Mouse (Mus musculus) Patski (cell line): ENCODE results near the gene Usp36. TPM values are rescaled to one million over a fixed set of nuclear protein-coding genes. Genes with fewer than 3 reads are reported as not detected.
"Not testable (repeated sequence)": the region's sequence is repeated elsewhere in the genome, so short reads cannot be mapped to it uniquely, and the experiment has no call there.

Experiments
- ATAC-seq: fragments of 100-300 bp; one replicate; pipeline ENCODE4 v1.8.0; 2021
- CTCF ChIA-PET: fragments of 350-600 bp; sonication (Branson Sonifier 250); formaldehyde crosslinking; loops from one replicate; lab custom pipeline; 2022; ENCODE audit warnings: inconsistent platforms; lab: Charles Lee
- POLR2A ChIA-PET: fragments of 350-600 bp; sonication (Branson Sonifier 250); formaldehyde crosslinking; loops from one replicate; lab custom pipeline; 2022; ENCODE audit warnings: antibody characterized with exemption, inconsistent platforms; lab: Charles Lee
- DNase-seq: peaks from one replicate; pipeline ENCODE4 v3.0.0-alpha.2; 2011; ENCODE audit warnings: low read depth, low spot score
- H3K27me3 ChIP-seq: fragments of 371-371 bp; one replicate; pipeline ENCODE4 v1.5.1; 2021
- CTCF ChIP-seq: fragments of 100-300 bp; IDR thresholded peaks from one replicate; pipeline ENCODE4 v1.5.1; 2021
- in situ Hi-C: fragments of 300-500 bp; cut with MboI; formaldehyde crosslinking; loops from 3 replicates; pipeline ENCODE4 v1.11.1; 2018; ENCODE audit warnings: low pct_unique_long_range_greater_than_20kb, mixed read lengths
- polyA plus RNA-seq: library from polyadenylated mRNA; unstranded; gene quantifications from one replicate; pipeline ENCODE4 v1.2.3, GENCODE M21; 2021

The Usp36 gene
- polyA plus RNA-seq, 1 experiment from 2014 or later = 26.0 TPM

DNA sequence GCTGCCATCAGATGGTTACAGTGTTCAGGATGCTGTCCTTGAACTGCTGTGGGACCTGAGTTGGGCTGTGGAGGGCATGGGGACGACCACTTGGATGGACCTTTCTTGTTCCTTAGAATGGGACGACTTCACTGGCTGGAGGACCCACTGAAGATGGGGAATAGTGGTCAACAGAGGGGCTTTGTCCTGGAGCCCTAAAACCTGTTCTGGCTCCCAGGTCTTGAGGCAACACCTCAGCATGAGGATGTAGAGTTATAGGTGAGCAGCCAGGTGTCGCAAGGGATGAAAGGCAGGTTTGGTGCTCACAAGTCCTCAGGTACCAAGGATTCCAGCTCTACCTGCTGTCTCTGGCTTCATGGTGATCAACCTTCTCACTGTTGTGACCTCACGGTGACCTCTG lies 36.4 kb upstream of the Usp36 start:
- ATAC-seq = no peak
- H3K27me3 ChIP-seq = no peaks in the 10 kb centered on the region
- POLR2A ChIA-PET = interaction anchor here (0.7 kb wide), 1 partner anchor 93 kb away, joined by 3 read pairs; no protein-coding TSS in a partner anchor
- in situ Hi-C loops = no loop called here
- CTCF ChIA-PET = interaction anchor here (1.7 kb wide), 1 partner anchor 10 kb away, joined by 4 read pairs; no protein-coding TSS in a partner anchor
- no peak for DNase-seq
- no peak for TF ChIP-seq CTCF

GRCm38 (mm10) chr11:118324541-118324940 lies 34.5 kb upstream of the Usp36 start:
- ChIA-PET CTCF (interaction anchor here (1.1 kb wide), 1 partner anchor 77 kb away, joined by 3 read pairs; the partner anchor contains the start of gene Lgals3bp), POLR2A (no interaction called here)
- in situ Hi-C loops = loop anchor here (5.0 to 25.0 kb wide), 2 partner anchors 43 to 413 kb away; no protein-coding TSS in a partner anchor
- TF ChIP-seq CTCF = no peak
- DNase-seq (no peak), ATAC-seq (no peak)
- H3K27me3 ChIP-seq = no peaks in the 10 kb centered on the region

- no peak for ATAC-seq
- TF ChIP-seq CTCF = no peak
- POLR2A ChIA-PET = no interaction called here
- no peak for DNase-seq
- CTCF ChIA-PET = no interaction called here
- in situ Hi-C loops = loop anchor here (5.0 to 25.0 kb wide), 2 partner anchors 43 to 413 kb away; no protein-coding TSS in a partner anchor
- H3K27me3 ChIP-seq = no peaks in the 10 kb centered on the region
Observed at GRCm38 (mm10) chr11:118323974-118324373, 33.9 kb upstream of the Usp36 start.

- DNase-seq (no peak), ATAC-seq (no peak)
- ChIA-PET POLR2A (interaction anchor here (0.6 to 1.5 kb wide), 3 partner anchors 15 to 1861 kb away, joined by 4 read pairs; no protein-coding TSS in a partner anchor), CTCF (interaction anchor here (0.8 to 1.3 kb wide), 2 partner anchors 43 to 57 kb away, joined by 3 to 5 read pairs; no protein-coding TSS in a partner anchor)
- in situ Hi-C loops = loop anchor here (5.0 to 25.0 kb wide), 2 partner anchors 45 to 415 kb away; no protein-coding TSS in a partner anchor
- no peaks in the 10 kb centered on the region for H3K27me3 ChIP-seq
- no peak for TF ChIP-seq CTCF
Observed at GRCm38 (mm10) chr11:118322647-118323046, 32.6 kb upstream of the Usp36 start.

DNA sequence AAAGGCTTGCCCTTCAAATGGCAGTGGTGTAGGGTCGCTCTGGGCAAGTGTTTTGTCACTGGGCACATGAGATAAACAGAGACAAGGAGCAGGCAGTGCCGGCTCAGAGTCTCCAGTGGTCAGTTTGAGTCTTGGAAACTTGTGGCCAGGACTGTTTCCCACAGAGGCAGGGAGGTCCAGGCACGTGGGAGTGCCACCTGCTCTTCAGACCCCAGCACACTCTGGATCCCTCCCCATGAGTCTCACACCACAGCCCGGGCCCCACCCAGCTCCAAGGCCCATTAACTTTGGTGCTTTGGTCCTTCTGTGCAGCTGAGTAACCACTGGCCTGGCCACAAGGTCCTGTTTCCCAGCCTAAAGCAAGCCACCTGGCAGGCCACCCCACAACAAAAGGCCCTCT lies 31.9 kb upstream of the Usp36 start:
- DNase-seq = peak; percentile 71
- TF ChIP-seq CTCF = no peak
- CTCF ChIA-PET = interaction anchor here (1.3 kb wide), 1 partner anchor 44 kb away, joined by 5 read pairs; no protein-coding TSS in a partner anchor
- POLR2A ChIA-PET = interaction anchor here (1.3 to 1.5 kb wide), 2 partner anchors 15 to 58 kb away, joined by 4 read pairs; no protein-coding TSS in a partner anchor
- H3K27me3 ChIP-seq = no peaks in the 10 kb centered on the region
- peak; percentile 67 for ATAC-seq
- in situ Hi-C loops = loop anchor here (5.0 to 25.0 kb wide), 2 partner anchors 45 to 415 kb away; no protein-coding TSS in a partner anchor

- no peaks in the 10 kb centered on the region for H3K27me3 ChIP-seq
- no peak for TF ChIP-seq CTCF
- in situ Hi-C loops = loop anchor here (5.0 to 25.0 kb wide), 2 partner anchors 46 to 416 kb away; no protein-coding TSS in a partner anchor
- DNase-seq (no peak), ATAC-seq (no peak)
- ChIA-PET POLR2A (interaction anchor here (1.3 kb wide), 1 partner anchor 16 kb away, joined by 4 read pairs; no protein-coding TSS in a partner anchor), CTCF (interaction anchor here (1.3 kb wide), 1 partner anchor 44 kb away, joined by 5 read pairs; no protein-coding TSS in a partner anchor)
Observed at GRCm38 (mm10) chr11:118321500-118321899, 31.5 kb upstream of the Usp36 start.

GRCm38 (mm10) chr11:118318678-118319077 lies 28.6 kb upstream of the Usp36 start:
- in situ Hi-C loops = loop anchor here (25.0 kb wide), 1 partner anchor 419 kb away; no protein-coding TSS in a partner anchor
- no peak for TF ChIP-seq CTCF
- no peak for DNase-seq
- H3K27me3 ChIP-seq = no peaks in the 10 kb centered on the region
- POLR2A ChIA-PET = interaction anchor here (0.5 kb wide), 1 partner anchor 84 kb away, joined by 3 read pairs; no protein-coding TSS in a partner anchor
- CTCF ChIA-PET = interaction anchor here (0.7 to 1.8 kb wide), 5 partner anchors 13 to 61 kb away, joined by 3 to 5 read pairs (median 3); no protein-coding TSS in a partner anchor
- ATAC-seq = no peak

DNA sequence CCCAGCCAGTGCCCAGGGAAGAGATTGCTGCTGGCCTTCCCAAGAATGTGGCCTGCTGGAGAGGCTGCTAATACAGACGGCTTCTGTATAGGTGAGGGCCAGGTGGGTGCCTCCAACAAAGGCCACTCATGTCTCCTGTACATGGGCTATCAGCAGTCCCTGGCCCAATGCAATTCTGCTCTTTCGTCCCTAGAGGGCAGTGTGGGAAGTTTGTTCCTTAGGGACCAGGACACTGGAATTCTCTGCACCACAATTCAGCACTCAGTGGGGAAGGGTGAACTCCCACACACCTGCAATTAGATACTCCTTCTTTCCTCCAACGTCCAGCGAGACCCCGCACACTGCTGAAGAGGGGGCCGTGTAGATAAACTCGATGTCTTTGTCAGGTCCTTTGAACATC lies 27.1 kb upstream of the Usp36 start:
- ATAC-seq (no peak), DNase-seq (no peak)
- ChIA-PET CTCF (interaction anchor here (1.0 kb wide), 1 partner anchor 48 kb away, joined by 3 read pairs; no protein-coding TSS in a partner anchor), POLR2A (interaction anchor here (1.6 kb wide), 1 partner anchor 37 kb away, joined by 3 read pairs; no protein-coding TSS in a partner anchor)
- in situ Hi-C loops = loop anchor here (25.0 kb wide), 1 partner anchor 420 kb away; no protein-coding TSS in a partner anchor
- H3K27me3 ChIP-seq = no peaks in the 10 kb centered on the region
- peak; percentile 88 for TF ChIP-seq CTCF

- ChIA-PET POLR2A (interaction anchor here (1.6 kb wide), 1 partner anchor 38 kb away, joined by 3 read pairs; no protein-coding TSS in a partner anchor), CTCF (interaction anchor here (1.0 kb wide), 1 partner anchor 49 kb away, joined by 3 read pairs; no protein-coding TSS in a partner anchor)
- ATAC-seq (no peak), DNase-seq (no peak)
- H3K27me3 ChIP-seq = no peaks in the 10 kb centered on the region
- TF ChIP-seq CTCF = no peak
- in situ Hi-C loops = loop anchor here (25.0 kb wide), 1 partner anchor 421 kb away; no protein-coding TSS in a partner anchor
Observed at GRCm38 (mm10) chr11:118316231-118316806, 26.3 kb upstream of the Usp36 start.

DNA sequence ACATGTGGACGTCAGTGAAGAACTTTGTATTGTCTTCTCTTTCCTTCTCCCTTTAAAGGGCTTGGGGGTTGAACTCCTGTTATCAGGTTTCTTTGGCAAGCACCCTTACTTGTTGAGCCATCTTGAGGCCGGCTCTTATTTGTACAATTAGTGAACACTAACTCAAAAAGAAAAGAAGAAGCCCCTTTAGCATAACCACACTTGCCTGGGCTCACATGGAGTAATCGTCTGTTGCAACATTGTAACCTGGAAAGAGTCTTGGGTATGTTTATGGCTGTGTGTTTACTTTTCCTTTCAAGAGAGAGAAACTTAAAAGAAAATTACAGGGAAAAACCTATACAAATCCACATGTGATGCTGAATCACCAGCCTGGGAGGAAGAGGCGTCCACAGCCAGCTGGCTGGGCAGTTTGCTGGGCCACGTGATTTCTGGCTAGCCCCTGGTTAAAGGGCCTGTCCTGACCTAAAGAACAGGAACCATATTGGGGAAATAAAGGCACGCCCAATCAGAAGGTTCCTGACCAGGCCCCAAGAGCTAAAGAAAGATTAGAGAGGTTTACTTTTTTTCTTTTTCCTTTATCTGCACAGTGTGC lies 22.2 kb upstream of the Usp36 start:
- CTCF ChIA-PET = interaction anchor here (1.3 kb wide), 1 partner anchor 67 kb away, joined by 3 read pairs; no protein-coding TSS in a partner anchor
- POLR2A ChIA-PET = no interaction called here
- TF ChIP-seq CTCF = no peak
- H3K27me3 ChIP-seq = no peaks in the 10 kb centered on the region
- no peak for DNase-seq
- in situ Hi-C loops = loop anchor here (25.0 kb wide), 1 partner anchor 425 kb away; no protein-coding TSS in a partner anchor
- no peak for ATAC-seq

- in situ Hi-C loops = loop anchor here (25.0 kb wide), 1 partner anchor 429 kb away; no protein-coding TSS in a partner anchor
- ATAC-seq, H3K27me3 ChIP-seq, DNase-seq, CTCF ChIA-PET, POLR2A ChIA-PET: not testable (repeated sequence)
Observed at GRCm38 (mm10) chr11:118307962-118308361, 17.9 kb upstream of the Usp36 start.

GRCm38 (mm10) chr11:118303959-118304358 lies 13.9 kb upstream of the Usp36 start:
- H3K27me3 ChIP-seq, ATAC-seq, POLR2A ChIA-PET, CTCF ChIA-PET, DNase-seq: not testable (repeated sequence)
- in situ Hi-C loops = loop anchor here (25.0 kb wide), 1 partner anchor 433 kb away; no protein-coding TSS in a partner anchor
